Comparison of ENCODE assay signal across 8 mouse cellular contexts in the genomic region with DNA sequence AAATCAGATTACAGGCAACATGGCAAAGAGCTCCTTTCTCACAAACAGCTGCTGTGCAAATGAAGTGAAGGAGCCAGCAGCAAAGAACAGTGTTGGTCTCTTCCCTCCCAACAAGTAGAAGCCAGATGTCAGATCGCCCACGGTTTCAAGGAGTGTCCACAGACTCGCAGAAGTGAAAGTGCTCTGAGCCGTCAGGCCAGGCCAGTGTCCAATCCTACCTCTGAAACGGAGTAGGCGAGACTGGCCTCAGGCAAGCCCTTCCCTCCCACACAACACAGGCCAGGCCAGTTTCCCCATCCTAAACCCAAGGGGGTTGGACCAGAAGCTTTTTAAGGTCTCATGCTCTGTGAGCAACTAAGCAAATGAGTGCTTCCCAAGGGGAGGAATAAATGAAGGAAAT. TPM values are rescaled to one million over a fixed set of nuclear protein-coding genes. Genes with fewer than 3 reads are reported as not detected.
DNase-seq lines count a peak whose midpoint lies in the region; ATAC-seq and TF ChIP-seq lines count a peak whose summit lies in the region.

No protein-coding gene starts in this region.

- peak; percentile 73 for DNase-seq in adrenal gland, postnatal 10 days
- DNase-seq in adrenal gland, postnatal 25 days: no peak
- DNase-seq in urinary bladder, postnatal 14 days (ENCODE audit: low spot score): peak; percentile 69
- DNase-seq in urinary bladder, postnatal 10 days (ENCODE audit: low spot score): no peak
- no peak for DNase-seq in cerebellum, adult 2 months
- DNase-seq in cerebellum, adult 9-10 months: no peak
- DNase-seq in frontal cortex, postnatal 25 days (ENCODE audit: low spot score in 2 of 2): no peak

- H3K27me3 ChIP-seq in lung, embryonic 16.5 days (ENCODE audit: control insufficient read depth, insufficient read depth, low read depth, low read length): no peaks in the 10 kb centered on the region
- no peaks in the 10 kb centered on the region for H3K27me3 ChIP-seq in cerebellum, adult 2 months (ENCODE audit: control insufficient read depth, insufficient read depth, low read length)

- TF ChIP-seq CTCF in cerebellum, adult 2 months (IDR thresholded peaks at IDR 0.05; ENCODE audit: borderline replicate concordance, insufficient read depth, low read depth, low read length): no peak

- 58% methylated on average over 6 of the region's 6 CpGs for WGBS in lung, embryonic 16.5 days
- 45% methylated on average over 6 of the region's 6 CpGs for WGBS in cerebellum, adult 2 months

- H3K9me3 ChIP-seq in lung, embryonic 16.5 days (ENCODE audit: control insufficient read depth, low read length): no peaks in the 10 kb centered on the region

- no peak overlapping the region for H3K9ac ChIP-seq in lung, embryonic 16.5 days (ENCODE audit: low read length)

- H3K4me1 ChIP-seq in lung, embryonic 16.5 days (replicated peaks; ENCODE audit: control insufficient read depth, insufficient read depth, low read length): peaks cover 8% of the 10 kb centered on the region; the same call in 1 of the 2 replicates
- H3K4me1 ChIP-seq in cerebellum, adult 2 months (ENCODE audit: control insufficient read depth, insufficient read depth, low read length): no peaks in the 10 kb centered on the region

- no peak for TF ChIP-seq POLR2A in cerebellum, adult 2 months (IDR thresholded peaks at IDR 0.05; ENCODE audit: borderline replicate concordance, insufficient read depth, low read length)

- H3K4me2 ChIP-seq in lung, embryonic 16.5 days (ENCODE audit: low read depth, low read length): no peak overlapping the region

- H3K4me3 ChIP-seq in lung, embryonic 16.5 days (ENCODE audit: low read length): no peak overlapping the region
- no peak overlapping the region for H3K4me3 ChIP-seq in cerebellum, adult 2 months (replicated peaks; ENCODE audit: insufficient read depth, low read depth, low read length)

- peak; percentile 26; the same call in 1 of the 2 replicates for ATAC-seq in lung, embryonic 16.5 days (ENCODE audit: low read depth)

- H3K36me3 ChIP-seq in lung, embryonic 16.5 days (ENCODE audit: control insufficient read depth, insufficient read depth, low read length): peaks cover 6% of the 10 kb centered on the region; the same call in 1 of the 2 replicates

- no peak overlapping the region for H3K27ac ChIP-seq in lung, embryonic 16.5 days (ENCODE audit: low read length)
- H3K27ac ChIP-seq in cerebellum, adult 2 months (ENCODE audit: insufficient read depth, low read length): no peak overlapping the region

RNA-seq across cellular contexts. Expression of gene Furin, which starts 52.0 kb away (rescaled TPM):
- 100 to 1,000 TPM; 113 to 129 TPM for total RNA-seq in adrenal gland, postnatal 10 days (2021)
- 157 and 167 TPM in 2 replicates for total RNA-seq in adrenal gland, postnatal 25 days (2021)
- 12.6 and 12.7 TPM in 2 replicates for polyA plus RNA-seq in lung, embryonic 16.5 days (2015; fragmentation: Nextera tagmentation; extraction: Ambion mirVana)
- polyA plus RNA-seq in cerebellum, adult 2 months (2012; rRNA removed): 34.4 and 37.3 TPM in 2 replicates

Comparison
In these comparisons a context has a peak if more than half of its experiments do, and no peak if none do; other contexts are left out.
1. DNase-seq: peak in adrenal gland, postnatal 10 days (single experiment) and urinary bladder, postnatal 14 days (single experiment); none in adrenal gland, postnatal 25 days (single experiment), urinary bladder, postnatal 10 days (single experiment), cerebellum, adult 2 months (0 of 2), cerebellum, adult 9-10 months (single experiment) and frontal cortex, postnatal 25 days (0 of 2).